Mouse (Mus musculus) hindbrain, postnatal 0 days (tissue): ENCODE data around the gene Gm5169. TPM values are rescaled to one million over a fixed set of nuclear protein-coding genes. Genes with fewer than 3 reads are reported as not detected.
A peak's percentile ranks its signal among the peaks of the same experiment; 100 is the strongest.
"Not testable (repeated sequence)": the region's sequence is repeated elsewhere in the genome, so short reads cannot be mapped to it uniquely, and the experiment has no call there.

Source experiments
- ATAC-seq: fragments of 200-750 bp; cut with Nextera tagmentation; 2 replicates; pipeline ENCODE4 v1.8.0; 2017; ENCODE audit warnings: mild to moderate bottlenecking, moderate TSS enrichment, moderate library complexity
- DNase-seq: peaks from one replicate; pipeline ENCODE4 v3.0.0-alpha.2; 2015; ENCODE audit warnings: low spot score
- H3K27ac ChIP-seq: fragments of 300-500 bp; sonication (generic); 2 replicates; pipeline ENCODE4 v1.5.1; 2014; ENCODE audit warnings: mild to moderate bottlenecking
- H3K27me3 ChIP-seq: fragments of 300-500 bp; sonication (generic); 2 replicates; pipeline ENCODE4 v1.6.1; 2014; ENCODE audit warnings: low read length, mixed read lengths; ENCODE audit not compliant: insufficient read depth
- H3K36me3 ChIP-seq: fragments of 300-500 bp; sonication (generic); 2 replicates; pipeline ENCODE4 v1.6.1; 2014; ENCODE audit warnings: low read length, mixed read lengths; ENCODE audit not compliant: insufficient read depth
- H3K4me1 ChIP-seq: fragments of 300-500 bp; sonication (generic); 2 replicates; pipeline ENCODE4 v1.6.1; 2014; ENCODE audit warnings: antibody characterized with exemption, low read length, mixed read lengths; ENCODE audit not compliant: insufficient read depth
- H3K4me2 ChIP-seq: fragments of 300-500 bp; sonication (generic); 2 replicates; pipeline ENCODE4 v1.6.1; 2014; ENCODE audit warnings: low read depth, mild to moderate bottlenecking, low read length, moderate library complexity, mixed read lengths
- H3K4me3 ChIP-seq: fragments of 300-500 bp; sonication (generic); 2 replicates; pipeline ENCODE4 v1.5.1; 2014; ENCODE audit warnings: low read length
- H3K9ac ChIP-seq: fragments of 300-500 bp; sonication (generic); replicated peaks from 2 replicates; pipeline ENCODE4 v1.6.1; 2014; ENCODE audit warnings: mild to moderate bottlenecking, low read length, moderate library complexity, mixed read lengths
- H3K9me3 ChIP-seq: fragments of 300-500 bp; sonication (generic); 2 replicates; pipeline ENCODE4 v1.6.1; 2016; ENCODE audit warnings: low read length, mixed read lengths
- WGBS: fragments of 180-500 bp; shearing (Covaris S2); extraction: QIAGEN DNeasy Blood & Tissue Kit; methylation state at CpG from one replicate; pipeline ENCODE4 v1.1.7; 2014; 5-methylcytosine and 5-hydroxymethylcytosine counted together
- polyA plus RNA-seq: library from polyadenylated mRNA; unstranded; fragments of >200 nt; fragmentation: Nextera tagmentation; extraction: Ambion mirVana; gene quantifications from 2 replicates; pipeline ENCODE4 v1.2.1, GENCODE M21; 2015
- total RNA-seq: library from RNA; depleted of rRNA; stranded (reverse); fragments of >200 nt; gene quantifications from 2 replicates; pipeline ENCODE4 v1.2.3, GENCODE M21; 2014; rRNA removed

Gene Gm5169
- total RNA-seq = not detected in 2 replicates
- not detected in 2 replicates for polyA plus RNA-seq

DNA sequence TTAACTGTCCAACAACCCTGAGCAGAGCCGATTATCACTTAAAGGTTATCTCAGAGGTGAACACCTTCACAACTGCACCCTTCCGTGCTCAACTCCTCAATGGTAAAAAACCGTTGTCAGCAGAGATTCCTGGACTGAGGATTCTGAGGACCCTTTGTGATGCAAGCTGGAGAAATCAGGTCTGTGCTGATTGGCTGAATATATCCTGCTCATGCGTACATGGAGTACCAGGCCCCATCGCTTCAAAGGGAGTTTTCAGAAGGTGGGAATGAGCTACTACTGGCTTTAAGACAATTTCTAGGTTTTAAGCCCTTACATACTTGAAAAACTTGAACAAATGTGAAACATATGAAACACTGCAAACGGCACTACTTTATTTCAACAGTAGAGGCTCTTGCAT, at the start of gene Gm5169:
Gene Gm5169 (minus strand): TSS at position 101 of the 400 bp plus-strand sequence.
- 100% methylated on average over 1 of the region's 6 CpGs for WGBS

DNA sequence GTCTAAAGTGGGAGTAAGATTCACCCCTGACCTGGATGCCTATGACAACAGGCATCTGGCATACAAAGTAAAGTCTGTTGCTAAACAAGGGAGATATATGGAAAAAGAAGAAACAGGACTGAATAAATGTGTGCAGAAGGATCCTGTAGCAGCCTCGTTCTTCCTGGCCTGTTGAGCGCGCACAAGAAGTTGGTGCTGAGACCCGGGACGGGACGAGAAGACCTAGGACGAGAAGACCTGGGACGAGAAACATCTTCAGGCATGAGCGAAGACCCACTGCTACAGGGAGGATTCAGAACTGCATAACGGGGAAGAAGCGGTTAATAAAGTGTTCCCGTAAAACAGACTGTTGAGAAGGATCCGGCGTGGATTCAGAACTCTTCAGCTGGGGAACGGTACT, 46.2 kb upstream of the Gm5169 start:
- H3K27me3 ChIP-seq, ATAC-seq, H3K4me3 ChIP-seq, H3K4me1 ChIP-seq, H3K27ac ChIP-seq, H3K36me3 ChIP-seq, H3K4me2 ChIP-seq, H3K9ac ChIP-seq, H3K9me3 ChIP-seq: not testable (repeated sequence)
- peak; percentile 0 for DNase-seq
- WGBS = 90% methylated on average over 13 of the region's 15 CpGs

More for the DNA sequence above, at the start of gene Gm5169:
- H3K27me3 ChIP-seq, H3K36me3 ChIP-seq, H3K4me2 ChIP-seq, DNase-seq, H3K4me3 ChIP-seq, H3K4me1 ChIP-seq, ATAC-seq, H3K9ac ChIP-seq, H3K27ac ChIP-seq, H3K9me3 ChIP-seq: not testable (repeated sequence)
